Mouse (Mus musculus) kidney, adult 2 months (tissue): ENCODE measurements at regions not wholly inside any gene's neighbourhood (a gene's known extent, or its start where the extent isn't known, plus 50 kb on each side); places are given as distances from the start of the nearest gene placed in this dataset.

Experiments
- CTCF ChIP-seq: fragments of 200-500 bp; conservative IDR thresholded peaks from 2 replicates; pipeline ENCODE4 v1.5.1; 2011; ENCODE audit warnings: low read depth, mild to moderate bottlenecking, control low read depth, low read length, moderate library complexity, mixed read lengths; ENCODE audit not compliant: insufficient read depth, insufficient read length
- POLR2A ChIP-seq: fragments of 200-500 bp; IDR thresholded peaks from one replicate; pipeline ENCODE4 v1.6.1; 2011; ENCODE audit warnings: low read depth, low read length, control low read depth

- TF ChIP-seq POLR2A (no peak), CTCF (no peak)
Observed at GRCm38 (mm10) chr3:130923615-130923958, 186.7 kb upstream of the Lef1 start.
